Mouse (Mus musculus): Measurements from ENCODE around the gene G3bp1. TPM values are rescaled to one million over a fixed set of nuclear protein-coding genes. Genes with fewer than 3 reads are reported as not detected.

The G3bp1 gene
- total and polyA plus RNA-seq, 3 experiments = 129 to 314 (median 246) TPM

DNA sequence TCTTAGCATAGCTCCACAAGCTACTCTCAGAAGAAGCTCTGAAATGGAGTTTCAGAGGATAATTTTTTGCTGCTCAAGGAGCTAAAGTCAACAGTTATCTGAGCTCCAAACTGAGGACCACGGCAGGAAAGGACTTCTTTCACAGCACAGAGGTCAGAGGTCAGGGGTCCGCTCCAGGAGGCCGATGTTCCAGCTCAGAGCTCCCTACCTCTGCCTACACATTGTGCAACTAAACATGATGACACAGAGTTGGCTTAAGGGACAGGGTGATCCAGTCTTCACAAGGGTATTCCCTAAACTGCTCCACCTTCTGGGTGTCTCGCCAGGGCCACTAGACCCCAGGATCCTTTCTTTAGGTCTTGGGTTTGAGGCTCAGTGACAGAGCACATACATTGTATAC is 11.0 kb upstream of the G3bp1 start:
- Histone ChIP-seq H3K4me3 (ENCODE audit: control insufficient read depth in 1 of 2, insufficient read depth in 1 of 2, low read depth in 2 of 2, low read length in 2 of 2) (no peak overlapping the region), H3K36me3 (ENCODE audit: control insufficient read depth in 1 of 2, insufficient read depth in 2 of 2, low read length in 2 of 2) (peaks cover 0 to 15% of the 10 kb centered on the region in 2 experiments; a peak in 3 of 4 replicates), H3K27ac (ENCODE audit: control insufficient read depth, low read depth, low read length) (no peak overlapping the region), H3K9me3 (replicated peaks; ENCODE audit: insufficient read depth, low read length) (no peaks in the 10 kb centered on the region), H3K4me1 (ENCODE audit: control insufficient read depth in 1 of 2, insufficient read depth in 2 of 2, low read length in 2 of 2) (peaks cover 0 to 21% of the 10 kb centered on the region in 2 experiments; a peak in 2 of 4 replicates), H3K79me2 (ENCODE audit: control insufficient read depth, insufficient read depth, low read length, poor library complexity) (peaks cover 26% of the 10 kb centered on the region), H3K27me3 (ENCODE audit: control insufficient read depth in 1 of 2, insufficient read depth in 2 of 2, low read length in 2 of 2) (no peaks in the 10 kb centered on the region), H3K9ac (ENCODE audit: control insufficient read depth, low read depth, low read length, poor library complexity, severe bottlenecking) (no peak overlapping the region)
- no peak for DNase-seq (ENCODE audit: low read depth, low spot score)
- TF ChIP-seq TAL1 (IDR thresholded peaks at IDR 0.05; ENCODE audit: low read length) (no peak), CHD1 (IDR thresholded peaks at IDR 0.05; ENCODE audit: low read depth, low read length) (no peak)

DNA sequence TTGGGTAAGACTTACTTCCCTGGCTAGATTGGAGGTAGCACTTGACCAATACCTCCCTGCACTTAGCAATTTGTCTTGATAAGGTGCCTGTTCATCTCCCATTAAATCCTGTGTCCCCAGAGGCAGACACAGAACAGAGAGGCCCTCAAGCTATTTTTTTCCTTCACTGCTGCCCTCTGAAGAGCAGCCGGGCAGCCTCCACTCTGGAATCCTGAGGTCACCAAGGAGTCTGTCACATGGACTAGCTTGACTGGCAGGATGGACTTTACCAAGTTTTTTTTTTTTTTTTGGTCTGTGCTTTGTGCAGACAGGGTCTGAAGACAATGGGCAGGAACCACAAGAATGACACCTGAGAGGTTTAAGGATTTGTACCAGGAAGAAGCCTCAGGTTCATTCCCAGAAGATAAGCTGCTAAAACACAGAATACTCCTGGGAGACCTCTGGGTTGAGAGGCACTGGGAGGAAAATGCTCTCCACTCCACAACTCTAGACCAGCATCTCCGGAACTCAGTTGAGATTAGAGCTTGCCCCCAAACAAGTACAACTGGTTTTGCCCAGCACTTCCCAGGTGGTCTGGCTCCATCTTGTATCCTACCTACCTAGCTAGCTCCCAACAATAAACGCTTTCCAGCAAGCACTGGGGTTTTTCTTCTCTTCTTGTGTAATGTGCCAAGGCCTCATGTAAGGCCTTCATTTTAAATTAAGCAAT is 9.5 kb upstream of the G3bp1 start:
- Histone ChIP-seq H3K79me2 (ENCODE audit: control insufficient read depth, insufficient read depth, low read length, poor library complexity) (peaks cover 26% of the 10 kb centered on the region), H3K9ac (ENCODE audit: control insufficient read depth, low read depth, low read length, poor library complexity, severe bottlenecking) (peak overlapping the region; percentile 70), H3K4me1 (ENCODE audit: control insufficient read depth in 1 of 2, insufficient read depth in 2 of 2, low read length in 2 of 2) (peaks cover 0 to 21% of the 10 kb centered on the region in 2 experiments; a peak in 2 of 4 replicates), H3K4me3 (ENCODE audit: control insufficient read depth in 1 of 2, insufficient read depth in 1 of 2, low read depth in 2 of 2, low read length in 2 of 2) (peak overlapping the region; percentile 75 to 87), H3K36me3 (ENCODE audit: control insufficient read depth in 1 of 2, insufficient read depth in 2 of 2, low read length in 2 of 2) (peaks cover 0 to 15% of the 10 kb centered on the region in 2 experiments; a peak in 3 of 4 replicates), H3K9me3 (replicated peaks; ENCODE audit: insufficient read depth, low read length) (no peaks in the 10 kb centered on the region), H3K27ac (ENCODE audit: control insufficient read depth, low read depth, low read length) (peak overlapping the region; percentile 14), H3K27me3 (ENCODE audit: control insufficient read depth in 1 of 2, insufficient read depth in 2 of 2, low read length in 2 of 2) (no peaks in the 10 kb centered on the region)
- no peak for DNase-seq (ENCODE audit: low read depth, low spot score)
- TF ChIP-seq POLR2A (IDR thresholded peaks at IDR 0.05; ENCODE audit: control insufficient read depth in 1 of 2, insufficient read depth in 1 of 2, low read depth in 1 of 2, low read length in 2 of 2, poor library complexity in 1 of 2) (0 out of 4 replicates have a peak, but pooled peaks of 1 of the 2 experiments have one; percentile 35), UBTF (IDR thresholded peaks at IDR 0.05; ENCODE audit: borderline replicate concordance, insufficient read depth, low read depth, low read length) (no peak), ZMIZ1 (IDR thresholded peaks at IDR 0.05; ENCODE audit: low read depth, low read length) (no peak), USF1 (IDR thresholded peaks at IDR 0.05; ENCODE audit: low read depth, low read length) (no peak)

DNA sequence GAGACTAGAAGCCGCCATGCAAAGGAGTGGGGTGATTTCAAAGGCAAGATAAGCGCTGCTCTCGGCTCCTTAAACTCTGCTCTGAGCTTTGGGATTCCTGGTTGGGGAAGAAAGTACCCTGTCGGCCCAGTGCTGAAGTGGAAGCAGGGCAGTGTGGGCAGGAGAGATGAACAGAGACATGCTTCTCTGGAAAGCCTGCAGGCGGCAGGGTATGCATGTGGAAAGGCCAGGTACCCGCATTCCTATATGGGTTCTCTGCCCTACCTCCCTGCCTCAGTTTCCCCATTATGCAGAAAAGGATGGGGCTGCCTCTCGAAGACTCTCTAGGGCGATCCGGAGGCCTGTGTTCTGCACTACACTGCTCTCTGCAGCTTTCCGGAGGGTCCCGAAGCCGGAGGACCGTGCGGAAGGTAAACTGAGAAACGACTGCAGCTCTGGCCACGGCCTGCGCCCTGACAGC is 8.9 kb upstream of the G3bp1 start:
- Histone ChIP-seq H3K4me3 (ENCODE audit: control insufficient read depth in 1 of 2, insufficient read depth in 1 of 2, low read depth in 2 of 2, low read length in 2 of 2) (peak overlapping the region; percentile 75 to 87), H3K4me1 (ENCODE audit: control insufficient read depth in 1 of 2, insufficient read depth in 2 of 2, low read length in 2 of 2) (peaks cover 0 to 21% of the 10 kb centered on the region in 2 experiments; a peak in 2 of 4 replicates)
- peak; percentile 78 for DNase-seq (ENCODE audit: low read depth, low spot score)

More for the DNA sequence above, 8.9 kb upstream of the G3bp1 start:
- Histone ChIP-seq H3K27ac (ENCODE audit: control insufficient read depth, low read depth, low read length) (peak overlapping the region; percentile 14), H3K9ac (ENCODE audit: control insufficient read depth, low read depth, low read length, poor library complexity, severe bottlenecking) (peak overlapping the region; percentile 70), H3K27me3 (ENCODE audit: control insufficient read depth in 1 of 2, insufficient read depth in 2 of 2, low read length in 2 of 2) (no peaks in the 10 kb centered on the region), H3K9me3 (replicated peaks; ENCODE audit: insufficient read depth, low read length) (no peaks in the 10 kb centered on the region), H3K36me3 (ENCODE audit: control insufficient read depth in 1 of 2, insufficient read depth in 2 of 2, low read length in 2 of 2) (peaks cover 0 to 15% of the 10 kb centered on the region in 2 experiments; a peak in 2 of 4 replicates), H3K79me2 (ENCODE audit: control insufficient read depth, insufficient read depth, low read length, poor library complexity) (peaks cover 26% of the 10 kb centered on the region)
- TF ChIP-seq KAT2A (conservative IDR thresholded peaks at IDR 0.05; ENCODE audit: low read depth, low read length) (no peak), BHLHE40 (IDR thresholded peaks at IDR 0.05; ENCODE audit: borderline replicate concordance, low read depth, low read length) (no peak), MAZ (IDR thresholded peaks at IDR 0.05; ENCODE audit: low read depth, low read length) (peak; percentile 79; the same call in 1 of the 2 replicates), ZMIZ1 (IDR thresholded peaks at IDR 0.05; ENCODE audit: low read depth, low read length) (no peak), GATA1 (IDR thresholded peaks at IDR 0.05; ENCODE audit: low read depth, low read length) (peak; percentile 69), CTCF (IDR thresholded peaks at IDR 0.05 in 2 of 3, conservative IDR thresholded peaks at IDR 0.05 in 1 of 3; ENCODE audit: control insufficient read depth in 1 of 3, insufficient read depth in 1 of 3, low read depth in 2 of 3, low read length in 3 of 3, poor library complexity in 1 of 3, severe bottlenecking in 1 of 3) (peak in 2 of 3 experiments; percentile 14 to 25; a peak in 3 of 6 replicates), ZNF384 (IDR thresholded peaks at IDR 0.05; ENCODE audit: low read depth, low read length) (no peak), ELF1 (IDR thresholded peaks at IDR 0.05; ENCODE audit: low read depth, low read length) (0 out of 2 replicates have a peak, but pooled peaks have one; percentile 16), MEF2A (IDR thresholded peaks at IDR 0.05; ENCODE audit: extremely low read depth, insufficient replicate concordance, low read depth, low read length, poor library complexity, severe bottlenecking) (no peak), TBP (IDR thresholded peaks at IDR 0.05; ENCODE audit: low read depth, low read length) (no peak), UBTF (IDR thresholded peaks at IDR 0.05; ENCODE audit: borderline replicate concordance, insufficient read depth, low read depth, low read length) (no peak), EP300 (IDR thresholded peaks at IDR 0.05; ENCODE audit: low read depth in 1 of 2, low read length in 2 of 2) (peak in 1 of 2 experiments; percentile 16; a peak in 1 of 4 replicates), CHD1 (IDR thresholded peaks at IDR 0.05; ENCODE audit: low read depth, low read length) (no peak), MAX (IDR thresholded peaks at IDR 0.05; ENCODE audit: low read length) (no peak), RCOR1 (IDR thresholded peaks at IDR 0.05; ENCODE audit: low read depth, low read length) (no peak)

Data from MEL (cell line).